Mouse (Mus musculus) urinary bladder, postnatal 10 days (tissue): Measurements from ENCODE around the gene Dhps.
"Not testable (repeated sequence)": the region's sequence is repeated elsewhere in the genome, so short reads cannot be mapped to it uniquely, and the experiment has no call there.

Source experiments
- DNase-seq: peaks from one replicate; pipeline ENCODE4 v3.0.0; 2022; ENCODE audit warnings: low spot score

The Dhps gene

DNA sequence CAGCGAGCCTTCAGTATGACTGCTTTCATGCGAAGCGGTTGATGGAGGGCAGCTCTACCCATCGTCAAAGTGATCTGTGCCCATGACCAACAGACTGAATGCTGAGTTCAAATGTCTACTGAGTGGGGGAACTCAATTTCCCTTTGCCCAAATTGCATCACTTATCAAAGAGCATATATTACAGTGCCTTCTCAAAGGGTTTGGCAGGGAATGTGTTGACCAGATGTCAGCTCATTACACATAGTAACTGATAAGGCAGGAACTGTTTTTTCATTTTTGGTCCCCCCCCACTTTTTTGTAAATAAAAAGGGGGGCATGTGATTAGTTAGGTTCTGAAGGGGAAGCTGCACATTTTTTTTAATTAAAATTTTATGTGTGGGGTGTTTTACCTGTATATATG lies 9.0 kb upstream of the Dhps start:
- DNase-seq: no peak

DNA sequence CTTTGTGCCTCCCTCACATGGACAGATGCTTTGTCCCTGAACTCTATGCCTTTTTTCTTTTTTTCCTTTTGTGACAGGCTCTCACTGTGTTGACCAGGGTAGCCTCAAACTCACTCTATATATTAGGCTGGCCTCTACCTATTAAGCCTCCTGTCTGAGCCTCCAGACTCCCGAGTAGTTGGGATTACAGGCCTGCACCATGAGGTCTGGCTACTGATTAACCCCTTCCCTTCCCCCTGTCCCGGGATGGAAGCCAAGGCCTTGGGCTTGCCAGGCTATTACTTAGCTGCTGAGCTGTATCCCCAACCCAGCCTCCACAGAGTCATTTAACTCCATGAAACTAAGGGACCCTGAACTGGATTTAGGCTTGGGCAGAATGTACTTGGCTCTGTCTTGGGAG lies 6.3 kb upstream of the Dhps start:
- DNase-seq: no peak

DNA sequence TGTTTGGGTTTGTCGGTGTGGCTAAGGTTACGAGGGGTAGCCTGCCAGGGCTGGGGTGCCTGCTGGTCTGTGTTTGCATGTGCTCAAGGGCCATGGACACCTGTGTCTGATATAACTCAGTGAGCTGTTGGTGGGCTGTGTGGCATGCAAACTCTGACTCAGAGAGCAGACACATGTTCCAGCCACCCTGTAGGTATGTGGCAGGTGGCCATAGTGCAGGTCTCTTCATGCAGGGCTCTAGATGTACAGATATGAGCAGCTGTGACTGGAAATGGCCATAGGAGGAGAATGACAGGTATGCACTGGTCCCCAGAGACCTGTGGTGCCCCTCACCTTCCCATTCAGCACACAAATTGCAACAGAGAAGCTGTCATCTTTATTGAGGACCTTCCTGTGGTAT lies 4.4 kb upstream of the Dhps start:
- DNase-seq: no peak

DNA sequence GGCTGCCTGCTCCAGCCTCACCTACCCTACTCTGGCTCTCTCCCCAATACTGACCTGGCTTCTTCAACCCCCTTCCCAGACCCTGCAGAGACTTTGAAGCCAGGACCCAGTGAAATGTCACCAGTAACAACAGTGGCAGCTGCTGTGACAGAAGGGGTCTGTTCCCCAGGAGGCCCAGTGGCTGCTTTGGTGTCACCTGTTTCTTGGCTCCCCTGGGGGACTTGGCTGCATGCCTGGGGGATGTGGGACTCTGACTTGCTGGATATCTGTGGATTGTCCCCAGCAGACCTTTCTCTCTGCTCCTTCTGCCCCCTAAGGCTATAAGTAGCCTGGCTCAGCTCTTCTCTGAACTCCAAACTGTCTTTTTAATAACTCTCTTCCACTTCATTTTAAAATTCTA lies 3.6 kb upstream of the Dhps start, which contains the start of gene Gm5741:
TSS of gene Gm5741 (minus strand) at position 1 of the 400 bp plus-strand sequence.
- DNase-seq: no peak

DNA sequence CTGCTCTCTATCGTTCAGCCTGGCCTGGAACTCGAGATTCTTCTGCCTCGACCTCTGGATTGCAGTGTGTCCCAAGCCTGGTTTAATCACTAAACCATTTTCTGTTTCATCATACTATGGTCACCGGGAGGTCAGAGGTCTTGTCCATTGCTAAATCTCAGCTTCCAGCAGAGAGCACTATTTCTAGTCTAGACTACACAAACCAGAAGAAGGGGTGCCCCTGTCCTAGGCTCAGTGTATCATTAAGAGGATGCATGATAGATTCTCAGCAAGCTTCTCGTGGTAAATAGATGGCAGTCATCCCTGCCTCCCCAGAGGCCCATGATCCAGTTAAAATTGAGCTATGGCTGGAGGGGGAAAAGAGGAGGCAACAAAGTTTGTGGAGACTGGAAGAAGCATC lies 516 bp upstream of the Dhps start:
- DNase-seq: no peak

DNA sequence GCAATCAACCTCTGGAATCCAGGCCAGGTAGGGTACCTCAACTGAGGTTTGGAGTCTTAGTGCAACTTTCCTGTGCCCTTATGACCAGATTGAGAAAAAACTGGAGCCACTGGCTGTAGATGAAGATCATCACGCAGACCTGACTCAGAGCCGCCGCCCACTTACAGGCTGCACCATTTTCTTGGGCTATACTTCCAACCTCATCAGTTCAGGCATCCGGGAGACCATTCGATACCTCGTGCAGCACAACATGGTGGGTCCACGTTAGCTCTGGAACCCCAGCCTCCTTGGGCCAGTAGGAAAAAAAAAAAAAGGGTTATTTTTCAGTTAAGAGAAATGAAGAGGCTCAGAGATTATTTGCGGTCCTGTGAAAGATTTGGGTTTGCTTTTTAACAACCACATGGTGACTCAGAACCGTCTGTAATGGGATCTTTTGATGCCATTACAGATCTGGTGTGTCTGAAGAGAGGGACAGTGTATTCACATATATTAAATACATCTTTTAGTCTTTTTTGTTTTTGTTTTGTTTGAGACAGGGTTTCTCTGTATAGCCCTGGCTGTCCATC lies 890 bp downstream of the Dhps start:
- DNase-seq: no peak

DNA sequence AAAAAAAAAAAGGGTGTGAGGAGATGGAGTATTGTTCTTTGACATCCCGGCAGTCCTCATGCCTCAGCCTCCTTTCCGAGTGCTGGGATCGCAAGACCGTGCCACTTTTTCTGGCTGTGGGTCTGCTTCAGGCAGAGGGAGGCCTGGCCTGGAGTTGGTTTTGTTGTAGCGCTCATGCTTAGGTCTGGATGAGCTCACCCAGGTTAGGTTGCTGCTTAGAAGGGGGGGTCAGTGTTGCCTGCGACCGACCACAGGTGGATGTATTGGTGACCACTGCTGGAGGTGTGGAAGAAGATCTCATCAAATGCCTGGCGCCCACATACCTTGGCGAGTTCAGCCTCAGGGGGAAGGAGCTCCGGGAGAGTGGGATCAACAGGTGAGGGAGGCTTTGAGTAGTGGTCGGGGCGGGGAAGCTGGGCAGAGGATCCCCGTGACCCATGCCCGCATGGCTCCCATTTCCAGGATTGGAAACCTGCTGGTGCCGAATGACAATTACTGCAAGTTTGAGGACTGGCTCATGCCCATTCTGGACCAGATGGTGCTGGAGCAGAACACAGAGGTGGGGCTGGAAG lies 1.6 kb downstream of the Dhps start:
- DNase-seq: no peak

DNA sequence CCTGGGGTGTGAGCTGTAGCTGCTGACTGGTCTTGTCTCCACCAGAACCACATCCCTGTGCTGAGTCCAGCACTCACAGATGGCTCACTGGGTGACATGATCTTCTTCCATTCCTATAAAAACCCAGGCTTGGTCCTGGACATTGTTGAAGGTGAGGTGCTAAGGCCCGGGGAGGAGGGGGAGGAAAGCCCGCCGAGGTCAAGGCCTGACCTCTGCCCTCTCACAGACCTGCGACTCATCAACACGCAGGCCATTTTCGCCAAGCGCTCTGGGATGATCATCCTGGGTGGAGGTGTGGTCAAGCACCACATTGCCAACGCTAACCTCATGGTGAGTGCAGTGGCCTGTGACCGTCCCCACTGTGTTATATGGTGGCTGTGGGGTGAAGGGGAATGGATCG lies 2.6 kb downstream of the Dhps start:
- DNase-seq: no peak

DNA sequence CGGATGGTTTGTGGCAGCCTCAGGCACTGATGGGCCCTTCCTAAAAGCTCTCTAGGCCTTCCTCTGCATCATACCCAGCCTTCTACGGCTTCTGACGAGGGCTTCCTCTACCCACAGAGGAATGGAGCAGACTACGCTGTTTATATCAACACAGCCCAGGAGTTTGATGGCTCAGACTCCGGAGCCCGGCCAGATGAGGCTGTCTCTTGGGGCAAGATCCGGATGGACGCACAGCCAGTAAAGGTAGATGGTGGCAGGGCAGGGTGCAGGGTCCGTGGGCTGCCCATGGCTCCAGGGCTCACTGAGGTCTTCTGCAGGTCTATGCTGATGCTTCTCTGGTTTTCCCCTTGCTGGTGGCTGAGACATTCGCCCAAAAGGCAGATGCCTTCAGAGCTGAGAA lies 3.1 kb downstream of the Dhps start:
- no peak for DNase-seq

DNA sequence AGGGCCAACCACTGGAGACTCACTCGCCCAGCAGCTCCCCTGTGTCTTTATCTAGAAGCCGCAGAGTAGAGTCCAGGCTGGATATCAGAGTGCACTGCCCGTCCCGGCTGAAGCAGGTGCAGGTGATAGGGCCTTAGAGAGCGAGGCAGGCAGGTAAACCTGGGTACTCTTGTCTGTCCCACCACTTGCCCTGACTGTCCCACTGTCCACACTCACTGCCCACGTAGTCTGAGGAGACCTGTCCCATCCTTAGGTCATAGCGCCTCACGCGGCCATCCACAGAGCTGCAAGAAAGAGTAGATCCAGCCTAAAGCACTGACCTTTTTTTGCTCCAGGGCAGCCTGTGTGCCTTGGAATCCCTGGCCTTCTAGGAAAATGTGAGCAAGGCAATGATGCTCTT lies 4.4 kb downstream of the Dhps start:
- no peak for DNase-seq

DNA sequence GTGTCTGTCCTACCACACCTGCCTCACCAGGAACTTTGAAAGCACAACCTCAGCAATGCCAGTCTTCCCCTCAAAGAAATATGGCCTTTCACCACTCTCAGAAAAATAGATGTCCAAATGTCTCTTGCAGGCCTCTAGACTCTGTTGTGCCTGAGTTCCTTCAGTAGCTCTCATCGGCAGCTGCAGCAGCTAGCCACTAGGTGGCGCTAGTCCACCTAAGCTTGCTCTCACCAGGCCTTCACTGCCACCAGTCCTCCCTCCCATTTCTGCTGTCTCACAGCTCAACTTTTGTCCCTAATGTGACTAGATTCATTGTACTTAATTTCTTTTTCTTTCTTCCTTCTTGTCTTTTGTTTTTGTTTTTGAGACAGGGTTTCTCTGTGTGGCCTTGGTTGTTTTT lies 5.4 kb downstream of the Dhps start:
- no peak for DNase-seq

DNA sequence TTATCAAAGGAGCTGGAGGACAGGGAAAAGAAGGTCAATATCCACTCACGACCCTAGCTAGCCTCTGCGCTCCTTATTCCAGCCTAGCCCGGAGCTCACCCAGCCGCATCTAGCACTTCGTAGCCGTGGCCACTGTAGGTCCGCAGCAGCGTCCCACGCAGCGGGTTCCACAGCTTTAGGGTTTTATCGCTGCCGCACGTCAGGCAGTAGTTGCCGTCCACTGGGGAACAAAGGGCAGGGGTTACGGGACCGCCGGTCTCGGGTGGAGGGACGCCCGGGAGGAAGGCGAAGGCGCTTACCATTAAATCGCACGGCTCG lies 8.6 kb downstream of the Dhps start:
- no peak for DNase-seq

DNA sequence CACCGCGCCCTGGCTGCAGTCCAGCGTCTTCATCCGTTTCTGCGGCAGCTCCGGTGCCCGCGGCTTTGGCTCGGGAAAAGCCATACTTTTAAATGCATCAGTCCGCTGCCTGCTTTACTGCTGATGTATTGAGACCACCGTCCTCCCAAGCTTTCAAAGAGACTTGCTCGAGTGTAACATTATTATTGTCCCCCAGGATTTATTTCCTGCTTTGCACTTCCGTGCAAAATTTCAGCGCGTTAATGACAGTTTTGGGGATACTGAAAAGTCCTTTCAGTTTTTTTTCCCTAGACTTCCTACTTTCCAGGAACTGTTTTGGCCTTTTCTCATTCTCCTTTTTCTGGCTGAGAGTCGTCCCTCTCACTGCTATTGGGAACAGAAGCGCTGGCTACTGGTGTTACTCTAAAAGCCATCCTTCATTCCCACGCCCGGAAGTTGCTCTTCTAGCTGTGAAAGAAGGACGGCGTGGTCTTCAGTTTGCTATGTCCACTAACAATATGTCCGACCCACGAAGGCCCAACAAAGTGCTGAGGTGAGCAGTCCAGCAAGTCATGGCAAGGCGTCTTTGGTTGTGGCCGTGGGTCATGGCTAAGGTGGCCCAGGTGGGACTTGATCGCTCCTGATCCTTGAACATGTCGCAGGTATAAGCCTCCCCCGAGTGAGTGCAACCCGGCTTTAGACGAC lies 9.1 kb downstream of the Dhps start, which contains the start of gene Wdr83os:
TSS of gene Wdr83os (plus strand) at position 209 of the 684 bp plus-strand sequence.
- DNase-seq: no peak

DNA sequence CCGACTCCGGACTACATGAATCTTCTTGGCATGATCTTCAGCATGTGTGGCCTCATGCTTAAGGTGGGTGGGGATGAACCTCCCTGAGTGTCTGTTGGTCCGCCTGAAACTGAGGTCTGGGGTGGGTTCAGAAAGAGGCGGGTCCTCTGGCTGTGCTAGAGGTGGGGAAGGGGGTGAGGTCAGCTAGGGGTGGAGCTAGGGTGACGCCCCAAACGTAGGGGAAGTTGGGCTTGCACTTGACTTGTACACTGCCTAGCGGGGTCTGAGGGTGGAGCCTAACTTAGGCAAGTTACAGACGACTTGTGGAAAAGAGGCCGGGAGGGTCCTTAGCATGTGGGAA lies 9.6 kb downstream of the Dhps start, which contains the start of gene Wdr83:
TSS of gene Wdr83 (minus strand) at position 91 of the 340 bp plus-strand sequence.
- no peak for DNase-seq

DNA sequence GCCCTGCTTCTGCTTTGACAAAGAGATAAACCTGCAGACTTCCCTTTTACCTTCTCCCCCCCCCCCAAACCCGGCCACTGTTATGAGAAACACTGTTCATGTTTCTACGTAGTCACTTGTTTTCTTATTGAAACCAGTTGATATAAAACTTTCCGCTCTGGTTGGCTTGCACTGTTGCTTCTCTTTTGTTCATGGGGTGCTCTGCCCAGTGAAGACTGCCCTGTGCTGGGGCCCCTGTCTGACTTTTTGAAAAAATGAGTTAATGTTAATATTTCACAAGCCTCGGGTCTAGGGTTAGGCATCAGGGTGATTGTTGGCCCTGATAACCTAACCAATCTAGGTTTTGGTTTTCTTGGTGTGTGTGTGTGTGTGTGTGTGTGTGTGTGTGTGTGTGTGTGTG lies 10.6 kb downstream of the Dhps start:
- DNase-seq: not testable (repeated sequence)

DNA sequence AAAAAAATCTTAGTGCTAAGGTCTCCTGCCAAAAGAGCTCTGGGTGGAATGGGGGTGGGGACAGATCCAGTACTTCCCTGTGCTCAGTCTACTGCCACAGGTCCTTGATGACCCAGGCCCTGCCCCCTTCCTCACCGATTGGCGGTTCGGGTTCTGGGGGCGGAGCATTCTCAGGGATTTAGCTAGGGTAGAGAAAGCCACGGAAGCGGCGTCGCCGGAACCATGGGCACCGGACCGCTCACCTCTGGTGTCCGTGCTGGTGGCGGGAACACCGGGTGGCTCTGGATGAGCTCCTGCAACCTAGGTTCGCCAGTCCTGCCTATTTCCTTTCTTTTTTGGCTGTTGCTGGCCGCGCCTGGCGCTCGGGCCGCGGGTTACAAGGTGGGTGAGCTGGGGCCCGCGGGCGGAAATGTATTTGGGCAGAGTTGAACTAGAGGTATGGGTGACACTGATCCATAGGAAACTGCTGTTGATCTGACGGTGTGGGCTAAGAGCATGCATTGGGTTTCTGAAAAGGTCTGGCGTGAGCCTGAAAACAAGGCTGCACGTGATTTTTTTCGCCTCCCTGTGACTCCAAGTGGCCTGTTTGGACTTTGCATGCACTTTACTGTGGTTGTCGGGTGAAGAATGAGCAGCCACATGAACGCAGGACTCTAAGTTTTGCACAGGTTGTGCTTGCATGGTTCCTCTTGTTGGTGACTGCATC lies 11.7 kb downstream of the Dhps start, which contains the start of gene Man2b1:
TSS of gene Man2b1 (plus strand) at position 163 of the 706 bp plus-strand sequence.
- DNase-seq: peak; percentile 68

DNA sequence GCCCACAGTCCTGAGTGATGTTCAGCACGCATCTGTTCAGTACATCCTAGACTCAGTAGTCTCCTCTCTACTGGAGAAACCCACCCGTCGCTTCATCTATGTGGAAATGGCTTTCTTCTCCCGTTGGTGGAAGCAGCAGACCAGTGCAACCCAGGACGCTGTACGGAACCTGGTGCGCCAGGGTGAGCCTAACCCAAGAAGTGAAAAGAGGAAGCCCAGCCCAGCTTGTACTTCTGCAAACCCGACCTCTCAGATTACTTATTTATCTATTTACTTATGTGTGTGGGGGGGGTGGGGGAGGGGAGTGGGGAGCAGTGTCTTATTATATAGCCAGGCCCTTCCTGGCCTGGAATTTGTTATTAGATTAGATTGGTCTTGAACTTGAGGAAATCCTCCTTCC lies 13.1 kb downstream of the Dhps start:
- no peak for DNase-seq

DNA sequence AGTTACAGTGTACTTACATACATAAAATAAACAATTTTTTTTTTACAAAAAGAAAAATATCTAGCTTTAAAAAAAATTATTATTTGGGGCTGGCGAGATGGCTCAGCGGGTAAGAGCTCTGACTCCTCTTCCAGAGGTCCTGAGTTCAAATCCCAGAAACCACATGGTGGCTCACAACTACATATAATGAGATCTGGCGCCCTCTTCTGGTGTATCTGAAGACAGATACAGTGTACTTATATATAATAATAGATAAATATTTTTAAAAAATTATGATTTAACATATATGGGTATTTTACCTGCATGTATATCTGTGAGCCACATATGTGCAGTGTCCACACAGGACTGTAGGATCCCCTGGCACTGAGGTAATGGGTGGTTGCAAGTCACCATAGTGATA lies 14.7 kb downstream of the Dhps start:
- DNase-seq: no peak

DNA sequence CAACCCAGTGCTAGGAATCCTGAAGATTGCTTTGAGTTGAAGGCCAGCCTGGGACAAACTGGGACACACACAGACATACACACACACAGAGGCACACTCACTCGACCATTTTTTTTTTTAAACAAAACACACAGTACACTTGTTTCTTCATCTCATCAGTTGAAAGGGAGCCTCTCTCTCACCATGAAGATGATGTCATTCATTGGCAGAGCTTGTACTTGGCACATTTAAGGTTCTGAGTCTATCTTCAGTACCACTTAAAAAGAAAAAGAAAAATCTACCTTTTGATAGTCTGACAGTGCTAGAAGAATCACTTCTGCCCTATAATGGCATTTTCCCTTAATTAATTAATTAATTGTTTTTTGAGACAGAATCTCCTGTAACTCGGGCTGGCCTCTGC lies 17.2 kb downstream of the Dhps start:
- DNase-seq: no peak

DNA sequence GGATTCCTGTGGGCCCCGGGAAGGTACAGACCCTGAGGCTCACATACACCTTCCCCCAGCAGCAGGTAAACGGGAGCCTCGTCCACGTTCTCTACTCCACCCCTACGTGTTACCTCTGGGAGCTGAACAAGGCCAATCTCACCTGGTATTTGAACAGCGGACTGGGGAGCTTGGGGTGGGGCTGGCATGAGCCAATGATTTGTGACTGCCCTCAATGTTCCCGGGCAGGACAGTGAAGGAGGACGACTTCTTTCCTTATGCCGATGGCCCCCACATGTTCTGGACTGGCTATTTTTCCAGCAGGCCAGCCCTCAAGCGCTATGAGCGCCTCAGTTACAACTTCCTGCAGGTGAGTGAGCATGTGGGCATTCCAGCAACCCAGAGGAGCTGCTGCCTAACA lies 19.3 kb downstream of the Dhps start:
- no peak for DNase-seq

DNA sequence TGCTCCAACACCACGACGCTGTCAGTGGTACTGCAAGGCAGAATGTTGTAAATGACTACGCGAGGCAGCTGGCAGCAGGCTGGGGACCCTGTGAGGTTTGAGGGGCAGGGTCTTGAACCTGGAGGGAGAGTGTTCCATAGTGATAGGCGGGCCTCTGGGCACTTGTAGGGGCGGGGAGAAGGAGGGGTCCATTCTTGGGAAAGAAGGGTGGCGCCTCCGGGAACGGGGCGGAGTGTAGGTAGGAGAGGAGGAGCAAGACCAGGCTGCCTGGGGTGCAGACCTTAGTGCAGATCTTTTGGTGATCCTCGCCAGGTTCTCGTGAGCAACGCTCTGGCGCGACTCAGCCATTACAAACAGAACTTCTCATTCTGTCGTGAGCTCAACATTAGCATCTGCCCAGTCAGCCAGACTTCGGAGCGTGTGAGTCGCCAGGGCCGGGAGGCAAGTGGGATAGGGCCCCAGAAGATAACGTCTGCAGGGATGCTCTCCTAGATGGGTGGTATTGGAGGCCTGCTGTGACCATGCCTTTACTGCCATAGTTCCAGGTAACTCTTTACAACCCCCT lies 20.1 kb downstream of the Dhps start:
- no peak for DNase-seq

DNA sequence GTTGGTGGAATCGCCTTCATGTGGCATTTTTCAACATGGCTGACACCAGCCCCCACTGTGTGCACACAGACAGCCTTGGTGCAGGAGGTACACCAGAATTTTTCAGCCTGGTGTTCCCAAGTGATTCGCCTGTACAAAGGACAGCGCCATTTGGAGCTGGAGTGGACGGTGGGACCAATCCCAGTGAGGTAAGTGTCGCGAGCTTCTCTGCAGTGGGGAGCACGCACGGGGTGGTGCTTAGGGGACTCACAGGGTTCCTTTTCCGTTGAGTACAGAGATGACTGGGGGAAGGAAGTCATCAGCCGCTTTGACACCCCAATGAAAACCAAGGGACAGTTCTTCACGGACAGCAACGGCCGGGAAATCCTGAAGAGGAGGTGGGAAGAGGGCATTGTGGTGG lies 23.5 kb downstream of the Dhps start:
- no peak for DNase-seq

DNA sequence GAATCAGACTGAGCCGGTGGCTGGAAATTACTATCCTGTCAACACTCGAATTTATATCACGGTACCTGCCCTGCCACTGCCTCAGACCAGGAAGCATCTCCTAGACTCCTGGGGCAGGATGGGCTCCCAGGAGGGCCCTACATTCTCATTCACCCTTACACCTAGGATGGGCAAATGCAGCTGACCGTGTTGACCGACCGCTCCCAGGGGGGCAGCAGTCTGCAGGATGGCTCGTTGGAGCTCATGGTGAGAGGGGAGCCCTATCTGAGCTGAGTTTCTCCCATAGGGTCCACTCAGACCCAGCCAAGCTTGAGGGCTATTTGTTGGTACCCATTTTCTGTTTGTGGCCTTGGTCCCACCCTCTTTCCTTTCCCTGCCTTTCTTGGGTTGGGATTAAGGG lies 24.0 kb downstream of the Dhps start:
- no peak for DNase-seq
